Mouse (Mus musculus) liver, embryonic 14.5 days (tissue): Measurements from ENCODE around the gene Hspbap1. TPM values are rescaled to one million over a fixed set of nuclear protein-coding genes. Genes with fewer than 3 reads are reported as not detected.

Experiments used
- ATAC-seq: fragments of 200-750 bp; cut with Nextera tagmentation; 2 replicates; pipeline ENCODE4 v1.8.0; 2017; ENCODE audit warnings: moderate number of reproducible peaks, mild to moderate bottlenecking, moderate library complexity; ENCODE audit not compliant: insufficient read depth
- DNase-seq, 3 experiments: peaks; one replicate each; pipeline ENCODE4 v3.0.0-alpha.2; 2012 to 2013; ENCODE audit warnings: low read depth in 3 of 3, low spot score in 3 of 3
- H3K27ac ChIP-seq: fragments of 300-500 bp; sonication (generic); 2 replicates; pipeline ENCODE4 v1.5.1; 2014; ENCODE audit warnings: moderate library complexity, mild to moderate bottlenecking, control low read depth, inconsistent platforms
- H3K27me3 ChIP-seq: fragments of 300-500 bp; sonication (generic); 2 replicates; pipeline ENCODE4 v1.6.1; 2014; ENCODE audit warnings: mild to moderate bottlenecking, low read length, moderate library complexity; ENCODE audit not compliant: control insufficient read depth, insufficient read depth
- H3K36me3 ChIP-seq: fragments of 300-500 bp; sonication (generic); replicated peaks from 2 replicates; pipeline ENCODE4 v1.6.1; 2014; ENCODE audit warnings: low read depth; ENCODE audit not compliant: control insufficient read depth, insufficient read depth
- H3K4me1 ChIP-seq, 2 experiments: fragments of 200-500 bp in 1 of 2; fragments of 300-500 bp in 1 of 2; sonication (generic) in 1 of 2; replicated peaks; 2 replicates each; pipeline ENCODE4 v1.6.1; 2012 to 2014; ENCODE audit warnings: antibody characterized with exemption in 1 of 2, inconsistent platforms in 1 of 2, low read length in 1 of 2; ENCODE audit not compliant: control insufficient read depth in 2 of 2, insufficient read depth in 2 of 2
- H3K4me2 ChIP-seq: fragments of 300-500 bp; sonication (generic); 2 replicates; pipeline ENCODE4 v1.6.1; 2014; ENCODE audit warnings: low read depth, mild to moderate bottlenecking, control low read depth, moderate library complexity
- H3K4me3 ChIP-seq, 2 experiments: fragments of 200-500 bp in 1 of 2; fragments of 300-500 bp in 1 of 2; sonication (generic) in 1 of 2; 2 replicates each; pipeline ENCODE4 v1.5.1; 2012 to 2014; ENCODE audit warnings: low read depth in 2 of 2, low read length in 2 of 2, mild to moderate bottlenecking in 2 of 2, control low read depth in 1 of 2, inconsistent platforms in 1 of 2, moderate library complexity in 1 of 2; ENCODE audit not compliant: insufficient read depth in 1 of 2
- H3K9ac ChIP-seq: fragments of 300-500 bp; sonication (generic); replicated peaks from 2 replicates; pipeline ENCODE4 v1.6.1; 2014; ENCODE audit warnings: mild to moderate bottlenecking, control low read depth, moderate library complexity
- H3K9me3 ChIP-seq: fragments of 300-500 bp; sonication (generic); 2 replicates; pipeline ENCODE4 v1.6.1; 2016; ENCODE audit warnings: low read length, mixed read lengths; ENCODE audit not compliant: control insufficient read depth
- CTCF ChIP-seq: IDR thresholded peaks from 2 replicates; pipeline ENCODE4 v1.5.1; 2016; ENCODE audit warnings: antibody characterized with exemption, low read depth, control low read depth
- EP300 ChIP-seq: IDR thresholded peaks from 2 replicates; pipeline ENCODE4 v1.6.1; 2016; ENCODE audit warnings: antibody characterized with exemption, low read depth
- WGBS: fragments of 180-500 bp; shearing (Covaris S2); extraction: QIAGEN DNeasy Blood & Tissue Kit; methylation state at CpG from one replicate; pipeline ENCODE4 v1.1.7; 2014; ENCODE audit not compliant: insufficient replicate concordance; 5-methylcytosine and 5-hydroxymethylcytosine counted together
- polyA plus RNA-seq, 2 experiments: library from polyadenylated mRNA; depleted of rRNA in 1 of 2; stranded (reverse) in 1 of 2; unstranded in 1 of 2; fragments of >200 nt; fragmentation: Nextera tagmentation in 1 of 2; extraction: Ambion mirVana in 1 of 2; gene quantifications; 2 replicates each; pipeline versions ENCODE4 v1.2.1 to v1.2.3; 2012 to 2014

Gene Hspbap1
- polyA plus RNA-seq, 2 experiments: 12.8 to 15.3 TPM

GRCm38 (mm10) chr16:35832926-35833325 lies 62.8 kb downstream of the Hspbap1 start:
- TF ChIP-seq CTCF (no peak), EP300 (no peak)
- no peak overlapping the region for H3K27ac ChIP-seq
- no peak overlapping the region for H3K9ac ChIP-seq
- 57% methylated on average over 3 of the region's 3 CpGs for WGBS
- no peak for DNase-seq
- no peaks in the 10 kb centered on the region for H3K27me3 ChIP-seq
- H3K4me1 ChIP-seq: no peaks in the 10 kb centered on the region
- H3K4me3 ChIP-seq: no peak overlapping the region
- H3K9me3 ChIP-seq: no peaks in the 10 kb centered on the region
- ATAC-seq: no peak
- H3K4me2 ChIP-seq: no peak overlapping the region
- H3K36me3 ChIP-seq: no peaks in the 10 kb centered on the region

DNA sequence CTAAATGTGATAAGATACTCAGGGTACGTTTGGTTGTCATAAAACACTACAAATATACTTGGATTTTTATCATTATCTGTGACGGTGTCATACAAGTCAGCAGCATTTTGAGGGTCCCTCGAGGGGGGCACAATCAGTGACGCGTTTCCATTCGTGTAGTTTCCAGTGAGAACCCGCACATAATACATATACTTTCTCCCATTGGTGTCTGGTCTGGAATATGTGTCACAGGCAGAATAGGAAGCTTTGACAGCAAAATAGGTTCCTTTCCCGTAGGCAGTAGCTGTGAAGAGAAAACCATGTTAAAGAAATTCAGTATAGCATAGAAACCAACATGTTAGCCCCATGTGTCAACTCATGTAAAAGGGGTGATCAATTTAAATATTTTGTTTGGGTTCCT lies 64.5 kb downstream of the Hspbap1 start:
- ATAC-seq (no peak), DNase-seq (no peak)
- TF ChIP-seq CTCF: no peak
- Histone ChIP-seq H3K27ac (no peak overlapping the region), H3K4me1 (no peaks in the 10 kb centered on the region), H3K27me3 (no peaks in the 10 kb centered on the region), H3K4me2 (no peak overlapping the region), H3K9ac (no peak overlapping the region), H3K36me3 (no peaks in the 10 kb centered on the region), H3K4me3 (no peak overlapping the region), H3K9me3 (no peaks in the 10 kb centered on the region)
- 67% methylated on average over 8 of the region's 8 CpGs for WGBS

DNA sequence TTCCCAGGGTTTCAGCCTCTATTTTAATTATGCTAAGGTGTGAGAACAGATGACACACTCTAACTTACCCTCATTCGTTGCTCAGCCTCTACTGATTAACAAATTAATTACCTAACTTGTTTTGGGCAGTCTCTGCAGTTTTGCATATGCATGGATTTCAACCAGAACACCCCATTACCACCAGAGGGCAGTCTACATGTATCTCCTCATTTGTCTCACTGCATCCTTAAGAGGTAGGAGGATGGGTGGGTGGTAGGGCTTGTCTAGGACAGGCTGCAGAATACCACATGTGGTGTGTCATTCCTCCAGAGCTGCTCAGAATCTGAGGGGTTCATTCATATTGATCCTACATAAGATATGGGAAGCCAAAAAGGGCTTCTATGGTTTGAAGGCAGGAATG lies 69.5 kb downstream of the Hspbap1 start:
- ATAC-seq (no peak), DNase-seq (peak in 2 of 3 experiments; percentile 26 to 42)
- Histone ChIP-seq H3K4me2 (no peak overlapping the region), H3K36me3 (no peaks in the 10 kb centered on the region), H3K27ac (no peak overlapping the region), H3K9ac (no peak overlapping the region), H3K9me3 (no peaks in the 10 kb centered on the region), H3K4me1 (no peaks in the 10 kb centered on the region), H3K4me3 (no peak overlapping the region), H3K27me3 (no peaks in the 10 kb centered on the region)
- 8% methylated on average over 1 of the region's 1 CpGs for WGBS
- no peak for TF ChIP-seq EP300
- peak; percentile 78 for TF ChIP-seq CTCF

DNA sequence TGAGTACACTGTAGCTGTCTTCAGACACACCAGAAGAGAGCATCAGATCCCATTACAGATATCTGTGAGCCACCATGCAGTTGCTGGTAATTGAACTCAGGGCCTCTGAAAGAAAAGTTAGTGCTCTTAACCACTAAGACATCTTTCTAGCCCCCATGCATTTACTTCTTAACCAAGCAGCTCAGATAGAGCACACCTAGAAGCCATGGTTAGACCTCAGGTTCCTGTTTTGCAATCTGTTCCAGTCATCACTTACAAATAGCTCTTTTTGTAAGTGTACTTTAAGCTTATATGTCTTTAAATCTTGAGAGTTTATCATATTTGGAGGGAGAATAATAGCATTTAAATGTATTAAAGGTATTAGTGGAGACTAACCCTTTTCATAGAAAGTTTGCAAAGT lies 77.0 kb downstream of the Hspbap1 start:
- ATAC-seq: no peak
- Histone ChIP-seq H3K4me3 (no peak overlapping the region), H3K27ac (no peak overlapping the region), H3K4me2 (no peak overlapping the region), H3K36me3 (no peaks in the 10 kb centered on the region), H3K4me1 (0 out of 4 replicates have a peak, but pooled peaks cover 0 to 2% of the 10 kb centered on the region in 2 experiments), H3K9ac (no peak overlapping the region), H3K27me3 (no peaks in the 10 kb centered on the region), H3K9me3 (no peaks in the 10 kb centered on the region)
- DNase-seq: no peak
- TF ChIP-seq CTCF: no peak
- no peak for TF ChIP-seq EP300

DNA sequence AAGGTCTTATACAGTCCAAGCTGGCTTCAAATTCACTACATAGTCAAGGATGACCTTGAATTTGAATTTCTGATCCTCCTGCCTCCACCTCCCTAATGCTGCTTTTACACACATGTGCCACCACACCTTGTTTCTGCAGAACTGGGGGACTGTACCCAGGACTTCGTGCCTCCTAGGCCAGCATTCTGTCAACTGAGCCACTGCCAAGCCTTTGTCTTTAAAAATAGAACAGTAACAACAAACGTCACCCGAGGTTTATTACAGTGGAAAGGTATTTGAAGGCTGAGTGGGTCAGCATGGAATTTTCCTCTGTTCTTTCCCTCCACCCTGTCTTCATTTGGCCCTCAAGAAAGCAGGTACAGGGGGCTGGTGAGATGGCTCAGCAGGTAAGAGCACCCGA lies 85.7 kb downstream of the Hspbap1 start:
- Histone ChIP-seq H3K4me3 (no peak overlapping the region), H3K36me3 (no peaks in the 10 kb centered on the region), H3K4me1 (peaks cover 11 to 19% of the 10 kb centered on the region in 2 experiments), H3K4me2 (no peak overlapping the region), H3K9ac (no peak overlapping the region), H3K9me3 (no peaks in the 10 kb centered on the region), H3K27me3 (no peaks in the 10 kb centered on the region), H3K27ac (no peak overlapping the region)
- WGBS: 72% methylated on average over 4 of the region's 4 CpGs
- ATAC-seq (no peak), DNase-seq (no peak)
- TF ChIP-seq EP300: no peak
- TF ChIP-seq CTCF: no peak
